Mouse (Mus musculus) CH12.LX (cell line): Measurements from ENCODE around the gene Pald1. TPM values are rescaled to one million over a fixed set of nuclear protein-coding genes. Genes with fewer than 3 reads are reported as not detected.

Experiments
- DNase-seq: peaks from one replicate; pipeline ENCODE4 v3.0.0-alpha.2; 2013; ENCODE audit errors: extremely low read depth
- H3K27ac ChIP-seq: 2 replicates; pipeline ENCODE4 v1.5.1; 2012; ENCODE audit warnings: low read depth, mild to moderate bottlenecking, control low read depth, moderate library complexity; ENCODE audit not compliant: insufficient read depth
- H3K27me3 ChIP-seq: replicated peaks from 2 replicates; pipeline ENCODE3; 2012; ENCODE audit warnings: inconsistent platforms
- H3K36me3 ChIP-seq, 2 experiments: replicated peaks in 1 of 2; 2 replicates each; pipeline versions ENCODE3 to v1.6.1; 2012; ENCODE audit warnings: inconsistent platforms in 1 of 2, low read length in 1 of 2, mild to moderate bottlenecking in 1 of 2, mixed read lengths in 1 of 2, moderate library complexity in 1 of 2; ENCODE audit not compliant: control insufficient read depth in 1 of 2, insufficient read depth in 1 of 2
- H3K4me1 ChIP-seq, 2 experiments: 2 replicates each; pipeline ENCODE4 v1.6.1; 2012; ENCODE audit warnings: inconsistent platforms in 1 of 2, moderate library complexity in 1 of 2; ENCODE audit not compliant: insufficient read depth in 2 of 2, control insufficient read depth in 1 of 2
- H3K4me2 ChIP-seq: 2 replicates; pipeline ENCODE4 v1.6.1; 2012; ENCODE audit warnings: low read depth, mild to moderate bottlenecking, control low read depth; ENCODE audit not compliant: poor library complexity, insufficient read depth, severe bottlenecking
- H3K4me3 ChIP-seq, 3 experiments: fragments of 150-350 bp in 1 of 3; sonication (generic) in 1 of 3; replicated peaks in 1 of 3; 2 replicates each; pipeline versions ENCODE3 to v1.5.1; 2011 to 2012; ENCODE audit warnings: low read depth in 2 of 3, low read length in 2 of 3, mild to moderate bottlenecking in 2 of 3, moderate library complexity in 2 of 3, control low read depth in 1 of 3, improper control_type of control experiment in 1 of 3, inconsistent platforms in 1 of 3, mixed read lengths in 1 of 3; ENCODE audit not compliant: poor library complexity in 1 of 3
- H3K79me2 ChIP-seq: replicated peaks from 2 replicates; pipeline ENCODE4 v1.6.1; 2012; ENCODE audit warnings: mild to moderate bottlenecking, moderate library complexity; ENCODE audit not compliant: control insufficient read depth, poor library complexity, insufficient read depth, severe bottlenecking; ENCODE audit errors: extremely low read depth
- H3K9ac ChIP-seq: 2 replicates; pipeline ENCODE4 v1.6.1; 2012; ENCODE audit warnings: low read depth, mild to moderate bottlenecking, control low read depth, moderate library complexity; ENCODE audit not compliant: insufficient read depth
- H3K9me3 ChIP-seq: replicated peaks from 2 replicates; pipeline ENCODE3; 2012; ENCODE audit warnings: low read length, inconsistent platforms, mixed read lengths
- CHD1 ChIP-seq: IDR thresholded peaks from 2 replicates; pipeline ENCODE4 v1.6.1; 2012; ENCODE audit warnings: low read depth, low read length, improper control_type of control experiment, inconsistent platforms
- CTCF ChIP-seq, 2 experiments: IDR thresholded peaks in 1 of 2; conservative IDR thresholded peaks in 1 of 2; 2 replicates each; pipeline ENCODE4 v1.5.1; 2011 to 2012; ENCODE audit warnings: low read depth in 2 of 2, low read length in 2 of 2, improper control_type of control experiment in 1 of 2, inconsistent platforms in 1 of 2, mild to moderate bottlenecking in 1 of 2, moderate library complexity in 1 of 2
- EP300 ChIP-seq: IDR thresholded peaks from 2 replicates; pipeline ENCODE4 v1.6.1; 2011; ENCODE audit warnings: low read length, improper control_type of control experiment
- GABPA ChIP-seq: IDR thresholded peaks from 2 replicates; pipeline ENCODE4 v1.6.1; 2012; ENCODE audit warnings: low read depth, low read length, improper control_type of control experiment, inconsistent platforms; ENCODE audit not compliant: insufficient replicate concordance
- HCFC1 ChIP-seq: IDR thresholded peaks from 2 replicates; pipeline ENCODE4 v1.6.1; 2012; ENCODE audit warnings: low read depth, mild to moderate bottlenecking, inconsistent platforms, low read length, improper control_type of control experiment
- IRF4 ChIP-seq: IDR thresholded peaks from 2 replicates; pipeline ENCODE4 v1.6.1; 2014; ENCODE audit warnings: low read depth, mild to moderate bottlenecking, inconsistent platforms, low read length, improper control_type of control experiment
- JUN ChIP-seq: IDR thresholded peaks from 2 replicates; pipeline ENCODE4 v1.6.1; 2011; ENCODE audit warnings: low read depth, mild to moderate bottlenecking, low read length, improper control_type of control experiment, moderate library complexity; ENCODE audit not compliant: insufficient read depth
- KAT2A ChIP-seq: IDR thresholded peaks from 2 replicates; pipeline ENCODE4 v1.6.1; 2012; ENCODE audit warnings: low read length, improper control_type of control experiment, inconsistent platforms; ENCODE audit not compliant: insufficient replicate concordance
- MAFK ChIP-seq: IDR thresholded peaks from 2 replicates; pipeline ENCODE4 v1.6.1; 2011; ENCODE audit warnings: low read length, improper control_type of control experiment; ENCODE audit not compliant: insufficient replicate concordance
- MAX ChIP-seq: IDR thresholded peaks from 2 replicates; pipeline ENCODE4 v1.6.1; 2011; ENCODE audit warnings: low read length, improper control_type of control experiment
- MEF2A ChIP-seq: IDR thresholded peaks from 2 replicates; pipeline ENCODE4 v1.6.1; 2014; ENCODE audit warnings: low read depth, mild to moderate bottlenecking, inconsistent platforms, low read length, improper control_type of control experiment, borderline replicate concordance
- MYC ChIP-seq: IDR thresholded peaks from 2 replicates; pipeline ENCODE4 v1.6.1; 2011; ENCODE audit warnings: low read depth, mild to moderate bottlenecking, improper control_type of control experiment, low read length
- NRF1 ChIP-seq: IDR thresholded peaks from 2 replicates; pipeline ENCODE4 v1.6.1; 2014; ENCODE audit warnings: low read depth, mild to moderate bottlenecking, inconsistent platforms, low read length, improper control_type of control experiment, moderate library complexity
- PAX5 ChIP-seq: IDR thresholded peaks from 2 replicates; pipeline ENCODE4 v1.6.1; 2012; ENCODE audit warnings: low read length, inconsistent platforms, mixed read lengths
- POLR2A ChIP-seq: IDR thresholded peaks from 2 replicates; pipeline ENCODE4 v1.6.1; 2011; ENCODE audit warnings: low read depth, mild to moderate bottlenecking, improper control_type of control experiment, low read length
- POLR2AphosphoS2 ChIP-seq: IDR thresholded peaks from 2 replicates; pipeline ENCODE4 v1.6.1; 2011; ENCODE audit warnings: low read depth, low read length, improper control_type of control experiment
- RAD21 ChIP-seq: IDR thresholded peaks from 2 replicates; pipeline ENCODE4 v1.6.1; 2011; ENCODE audit warnings: low read depth, mild to moderate bottlenecking, low read length, improper control_type of control experiment, moderate library complexity
- TBP ChIP-seq: conservative IDR thresholded peaks from 2 replicates; pipeline ENCODE4 v1.6.1; 2011; ENCODE audit warnings: low read depth, low read length, improper control_type of control experiment
- TCF12 ChIP-seq: IDR thresholded peaks from 2 replicates; pipeline ENCODE4 v1.6.1; 2014; ENCODE audit warnings: low read depth, mild to moderate bottlenecking, inconsistent platforms, low read length, improper control_type of control experiment
- UBTF ChIP-seq: IDR thresholded peaks from 2 replicates; pipeline ENCODE4 v1.6.1; 2012; ENCODE audit warnings: low read depth, mild to moderate bottlenecking, inconsistent platforms, low read length, improper control_type of control experiment, moderate library complexity
- USF1 ChIP-seq: IDR thresholded peaks from 2 replicates; pipeline ENCODE4 v1.6.1; 2014; ENCODE audit warnings: low read depth, mild to moderate bottlenecking, inconsistent platforms, low read length, improper control_type of control experiment
- ZMIZ1 ChIP-seq: IDR thresholded peaks from 2 replicates; pipeline ENCODE4 v1.6.1; 2012; ENCODE audit warnings: low read depth, mild to moderate bottlenecking, inconsistent platforms, low read length, improper control_type of control experiment
- dilution Hi-C: fragments of 300-500 bp; cut with MboI; formaldehyde crosslinking; loops from 2 replicates; pipeline ENCODE4 v1.14.3; 2020; ENCODE audit warnings: low sequenced_read_pairs; ENCODE audit not compliant: extremely low pct_unique_long_range_greater_than_20kb, extremely low pct_ligation_motif_present
- in situ Hi-C: fragments of 300-500 bp; cut with MboI; formaldehyde crosslinking; loops from 3 replicates; pipeline ENCODE4 v1.14.3; 2019; ENCODE audit warnings: low sequenced_read_pairs, low pct_ligation_motif_present, low pct_unique_long_range_greater_than_20kb, mixed read lengths
- polyA plus RNA-seq: library from polyadenylated mRNA; unstranded; fragments of >175 nt; gene quantifications from 2 replicates; pipeline ENCODE4 v1.2.1, GENCODE M21; 2012; ENCODE audit warnings: low read depth; ENCODE audit not compliant: insufficient read length
- total RNA-seq, 2 experiments: library from RNA; depleted of rRNA; stranded (reverse); fragments of 300-350 nt in 1 of 2; fragments of >200 nt in 1 of 2; gene quantifications; 2 replicates each; pipeline ENCODE4 v1.2.3; 2012 to 2014

Gene Pald1
- total and polyA plus RNA-seq, 3 experiments = 1.5 to 2.0 (median 1.5) TPM

- Histone ChIP-seq H3K4me2 (no peak within 1 kb of the TSS), H3K79me2 (no peaks in the 10 kb centered on the region), H3K27ac (no peak within 1 kb of the TSS), H3K27me3 (no peaks in the 10 kb centered on the region), H3K4me3 (peak within 1 kb of the TSS in 1 of 3 experiments; percentile 3), H3K9me3 (no peaks in the 10 kb centered on the region), H3K4me1 (peaks cover 8 to 11% of the 10 kb centered on the region in 2 experiments), H3K36me3 (no peaks in the 10 kb centered on the region), H3K9ac (no peak within 1 kb of the TSS)
- TF ChIP-seq MYC (no peak), MAX (no peak), KAT2A (no peak)
- in situ Hi-C loops (no loop called here), dilution Hi-C loops (no loop called here)
- DNase-seq = no peak
Observed at GRCm38 (mm10) chr10:61297477-61297876, 85.9 kb downstream of the Pald1 start, which contains the start of gene Prf1. Prf1 (plus strand) TSS chr10:61297833.

GRCm38 (mm10) chr10:61296713-61297445, 86.5 kb downstream of the Pald1 start:
- H3K4me1 ChIP-seq = peaks cover 8 to 11% of the 10 kb centered on the region in 2 experiments
- H3K36me3 ChIP-seq = no peaks in the 10 kb centered on the region
- no peak overlapping the region for H3K4me3 ChIP-seq
- H3K4me2 ChIP-seq = no peak overlapping the region
- in situ Hi-C loops = no loop called here
- TF ChIP-seq ZMIZ1 = no peak
- no peak for TF ChIP-seq MEF2A
- no peak for TF ChIP-seq TBP
- no peak for TF ChIP-seq NRF1
- no peak for TF ChIP-seq UBTF
- TF ChIP-seq POLR2AphosphoS2 = no peak
- TF ChIP-seq GABPA = no peak
- no peak for TF ChIP-seq CTCF (conservative IDR thresholded peaks at IDR 0.05 in 1 of 2, IDR thresholded peaks at IDR 0.05 in 1 of 2; ENCODE audit: low read depth in 2 of 2, low read length in 2 of 2)
- TF ChIP-seq TCF12 = no peak
- TF ChIP-seq RAD21 = no peak
- no peak for TF ChIP-seq CHD1
- TF ChIP-seq JUN = no peak
- no peak for TF ChIP-seq USF1
- no peak for TF ChIP-seq POLR2A
- no peak for TF ChIP-seq IRF4
- no peak for TF ChIP-seq EP300
- TF ChIP-seq MAX = no peak
- TF ChIP-seq HCFC1 = no peak
- TF ChIP-seq PAX5 = no peak
- no peak for TF ChIP-seq MAFK
- TF ChIP-seq, all 38 proteins: peak for 0
- DNase-seq = no peak
- H3K9me3 ChIP-seq = no peaks in the 10 kb centered on the region
- no peak overlapping the region for H3K27ac ChIP-seq
- H3K79me2 ChIP-seq = no peaks in the 10 kb centered on the region
- no peak overlapping the region for H3K9ac ChIP-seq
- dilution Hi-C loops = no loop called here
- H3K27me3 ChIP-seq = no peaks in the 10 kb centered on the region
